Mouse (Mus musculus): Measurements from ENCODE around the gene Ifitm10. TPM values are rescaled to one million over a fixed set of nuclear protein-coding genes. Genes with fewer than 3 reads are reported as not detected.

The Ifitm10 gene
- 3.4 and 19.5 TPM in 2 replicates for polyA plus RNA-seq (2012; ENCODE audit: insufficient read depth, low replicate concordance)

DNA sequence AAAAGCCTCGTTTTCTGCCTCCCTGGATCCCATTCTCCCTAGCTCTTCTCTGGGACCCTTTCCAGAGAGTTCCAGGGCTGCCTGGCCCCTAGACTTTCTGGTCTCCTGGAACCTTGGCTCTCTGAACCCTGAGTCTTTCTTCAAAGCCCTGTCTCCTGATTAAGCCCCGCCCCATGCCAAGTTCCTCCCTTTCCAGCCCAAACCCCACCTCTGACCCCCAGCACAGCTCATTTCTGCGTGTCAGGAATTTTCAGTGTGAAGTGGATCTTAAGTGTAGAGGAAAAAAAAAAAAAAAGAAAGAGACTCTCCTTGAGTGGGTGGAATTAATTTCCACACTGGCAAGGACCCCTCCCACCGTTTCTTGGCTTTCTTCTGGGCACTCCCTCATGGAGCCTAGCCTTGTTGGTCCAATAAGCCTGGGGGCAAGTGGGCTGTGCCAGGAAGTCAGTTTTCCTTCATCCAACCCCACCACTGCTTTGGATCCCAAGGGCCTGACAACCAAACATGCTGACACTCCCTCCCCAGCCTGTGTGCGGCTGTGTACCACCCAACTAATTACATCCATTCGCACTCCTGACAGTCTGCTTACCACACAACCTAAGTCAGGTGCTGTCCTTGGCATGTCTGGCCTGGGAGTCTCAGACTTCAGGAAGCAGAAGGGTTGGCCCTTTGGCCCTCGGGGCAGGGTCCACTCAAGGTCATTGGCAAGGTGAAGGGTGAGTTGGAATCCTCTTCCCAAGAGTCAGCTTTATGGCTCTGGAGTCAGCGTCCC, at the start of gene Ifitm10:
Ifitm10 (minus strand) TSS at position 113 of the 772 bp plus-strand sequence.
- peak within 1 kb of the TSS; percentile 90 for H3K4me3 ChIP-seq (replicated peaks)
- H3K27me3 ChIP-seq (replicated peaks): peaks cover 38% of the 10 kb centered on the region
- peaks cover 50% of the 10 kb centered on the region for H3K36me3 ChIP-seq (replicated peaks; ENCODE audit: low read length)
- no peak for TF ChIP-seq GATA1 (IDR thresholded peaks at IDR 0.05; ENCODE audit: borderline replicate concordance, low read length)
- TF ChIP-seq FLI1 (IDR thresholded peaks at IDR 0.05; ENCODE audit: low read length): no peak
- H3K4me1 ChIP-seq: peaks cover 94% of the 10 kb centered on the region
- no peaks in the 10 kb centered on the region for H3K9me3 ChIP-seq

- H3K4me3 ChIP-seq (replicated peaks): no peak overlapping the region
- TF ChIP-seq GATA1 (IDR thresholded peaks at IDR 0.05; ENCODE audit: borderline replicate concordance, low read length): no peak
- TF ChIP-seq FLI1 (IDR thresholded peaks at IDR 0.05; ENCODE audit: low read length): no peak
- H3K36me3 ChIP-seq (replicated peaks; ENCODE audit: low read length): no peaks in the 10 kb centered on the region
- peaks cover 58% of the 10 kb centered on the region for H3K4me1 ChIP-seq
- peaks cover 2% of the 10 kb centered on the region for H3K27me3 ChIP-seq (replicated peaks)
- peaks cover 9% of the 10 kb centered on the region; the same call in 1 of the 2 replicates for H3K9me3 ChIP-seq
These were observed 48.3 kb upstream of the Ifitm10 start for GRCm38 (mm10) chr7:142421826-142422225.

- H3K27me3 ChIP-seq (replicated peaks): peaks cover 2% of the 10 kb centered on the region
- H3K9me3 ChIP-seq: peaks cover 9% of the 10 kb centered on the region; the same call in 1 of the 2 replicates
- H3K4me1 ChIP-seq: peaks cover 49% of the 10 kb centered on the region
- peak; percentile 52; the same call in 1 of the 3 replicates for TF ChIP-seq GATA1 (IDR thresholded peaks at IDR 0.05; ENCODE audit: borderline replicate concordance, low read length)
- no peak for TF ChIP-seq FLI1 (IDR thresholded peaks at IDR 0.05; ENCODE audit: low read length)
- H3K4me3 ChIP-seq (replicated peaks): peak overlapping the region; percentile 48
- H3K36me3 ChIP-seq (replicated peaks; ENCODE audit: low read length): no peaks in the 10 kb centered on the region
These were observed 46.3 kb upstream of the Ifitm10 start for GRCm38 (mm10) chr7:142419887-142420286.

DNA sequence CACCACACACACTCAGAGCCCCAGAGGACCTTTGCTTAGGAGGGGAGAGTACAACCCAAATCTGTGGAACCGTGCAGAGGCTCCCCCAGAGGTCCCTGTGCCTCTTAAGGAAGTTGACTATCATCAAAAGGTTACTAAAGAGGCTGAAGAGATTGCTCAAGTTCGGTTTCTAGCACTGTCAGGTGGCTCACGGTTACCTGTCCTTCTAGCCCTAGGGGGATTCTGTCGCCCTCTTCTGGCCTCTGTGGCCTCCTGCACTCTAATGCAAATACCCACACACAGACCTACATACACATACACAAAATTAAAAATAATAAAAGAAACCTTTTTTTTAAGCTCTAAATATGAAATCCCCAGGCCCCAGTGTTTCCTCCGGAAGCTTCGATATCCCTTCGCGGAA, 45.1 kb upstream of the Ifitm10 start:
- peaks cover 4% of the 10 kb centered on the region for H3K27me3 ChIP-seq (replicated peaks)
- no peak overlapping the region for H3K4me3 ChIP-seq (replicated peaks)
- no peak for TF ChIP-seq FLI1 (IDR thresholded peaks at IDR 0.05; ENCODE audit: low read length)
- TF ChIP-seq GATA1 (IDR thresholded peaks at IDR 0.05; ENCODE audit: borderline replicate concordance, low read length): no peak
- no peaks in the 10 kb centered on the region for H3K36me3 ChIP-seq (replicated peaks; ENCODE audit: low read length)
- H3K4me1 ChIP-seq: peaks cover 44% of the 10 kb centered on the region
- peaks cover 9% of the 10 kb centered on the region; the same call in 1 of the 2 replicates for H3K9me3 ChIP-seq

DNA sequence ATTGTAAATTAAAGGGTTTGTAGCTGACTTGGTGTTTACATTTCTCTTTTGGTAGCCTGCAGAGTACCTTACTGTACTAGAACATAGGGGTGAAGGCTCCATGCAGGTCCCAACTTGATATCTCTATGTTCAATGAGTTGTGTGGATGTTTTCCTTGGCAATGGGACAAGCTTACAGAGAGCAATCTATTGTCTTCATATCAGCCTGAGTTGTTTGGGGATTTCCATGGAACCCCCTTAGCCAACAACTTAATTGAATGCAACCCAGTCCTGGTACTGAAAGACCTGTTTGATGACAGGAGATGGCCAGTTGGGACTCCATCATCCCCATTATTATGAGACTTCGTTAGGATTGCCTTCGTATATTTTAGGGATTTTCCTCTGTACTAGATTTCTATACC, 44.5 kb upstream of the Ifitm10 start:
- Histone ChIP-seq H3K27me3 (replicated peaks) (peaks cover 4% of the 10 kb centered on the region), H3K36me3 (replicated peaks; ENCODE audit: low read length) (no peaks in the 10 kb centered on the region), H3K4me1 (peaks cover 37% of the 10 kb centered on the region)

DNA sequence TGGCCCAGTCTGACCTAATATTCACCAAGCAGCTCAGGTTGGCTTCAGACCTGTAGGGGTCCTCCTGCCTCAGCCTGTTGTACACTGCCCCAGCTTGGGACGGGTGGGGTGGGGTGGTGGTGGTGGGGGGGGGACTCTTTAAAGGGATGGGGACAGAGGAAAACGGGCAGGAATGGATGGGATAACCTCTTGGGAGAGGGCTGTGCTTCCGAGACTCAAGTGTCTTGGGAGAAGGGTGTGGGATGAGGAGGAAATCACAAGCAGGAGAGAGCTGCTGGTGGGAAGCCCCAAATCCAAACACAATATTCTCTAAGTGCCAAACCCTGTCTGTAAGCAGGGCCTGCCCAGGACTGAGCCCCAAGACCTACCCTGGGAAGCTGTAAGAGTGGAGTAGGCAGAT, 42.7 kb upstream of the Ifitm10 start:
- H3K36me3 ChIP-seq (replicated peaks; ENCODE audit: low read length): no peaks in the 10 kb centered on the region
- H3K4me3 ChIP-seq (replicated peaks): no peak overlapping the region
- peaks cover 19% of the 10 kb centered on the region for H3K4me1 ChIP-seq
- peaks cover 4% of the 10 kb centered on the region for H3K27me3 ChIP-seq (replicated peaks)
- peaks cover 2% of the 10 kb centered on the region; the same call in 1 of the 2 replicates for H3K9me3 ChIP-seq
- TF ChIP-seq GATA1 (IDR thresholded peaks at IDR 0.05; ENCODE audit: borderline replicate concordance, low read length): no peak

More for the DNA sequence above, 44.5 kb upstream of the Ifitm10 start:
- H3K4me3 ChIP-seq (replicated peaks): no peak overlapping the region
- H3K9me3 ChIP-seq: peaks cover 2% of the 10 kb centered on the region; the same call in 1 of the 2 replicates
- no peak for TF ChIP-seq GATA1 (IDR thresholded peaks at IDR 0.05; ENCODE audit: borderline replicate concordance, low read length)
- TF ChIP-seq FLI1 (IDR thresholded peaks at IDR 0.05; ENCODE audit: low read length): no peak

- TF ChIP-seq FLI1 (IDR thresholded peaks at IDR 0.05; ENCODE audit: low read length): no peak
- no peak for TF ChIP-seq GATA1 (IDR thresholded peaks at IDR 0.05; ENCODE audit: borderline replicate concordance, low read length)
- Histone ChIP-seq H3K27me3 (replicated peaks) (peaks cover 4% of the 10 kb centered on the region), H3K4me3 (replicated peaks) (no peak overlapping the region), H3K4me1 (peaks cover 14% of the 10 kb centered on the region), H3K36me3 (replicated peaks; ENCODE audit: low read length) (no peaks in the 10 kb centered on the region), H3K9me3 (peaks cover 4% of the 10 kb centered on the region; the same call in 1 of the 2 replicates)
These were observed 41.8 kb upstream of the Ifitm10 start for GRCm38 (mm10) chr7:142415314-142415713.

DNA sequence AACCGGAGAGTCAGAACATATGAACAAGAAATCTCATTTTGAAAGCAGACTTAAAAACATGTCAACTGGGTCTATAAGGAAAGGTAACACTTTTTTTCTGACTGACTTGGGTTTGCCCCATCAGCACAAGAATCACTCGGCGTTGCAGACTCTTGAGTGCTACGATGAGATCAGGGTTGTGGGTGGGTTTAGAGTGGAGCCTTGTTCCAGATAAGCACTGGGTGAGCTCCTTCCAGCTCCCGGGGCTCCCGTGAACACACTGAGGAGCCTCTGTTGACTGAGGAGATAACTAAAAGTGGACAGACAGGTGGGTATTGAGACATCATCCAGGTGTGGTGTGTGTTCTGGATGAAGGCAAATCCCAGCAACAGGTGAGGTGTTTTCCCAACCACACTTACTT, 39.7 kb upstream of the Ifitm10 start:
- Histone ChIP-seq H3K27me3 (replicated peaks) (peaks cover 4% of the 10 kb centered on the region), H3K4me3 (replicated peaks) (no peak overlapping the region), H3K9me3 (0 out of 2 replicates have a peak, but pooled peaks cover 2% of the 10 kb centered on the region), H3K36me3 (replicated peaks; ENCODE audit: low read length) (no peaks in the 10 kb centered on the region), H3K4me1 (peaks cover 13% of the 10 kb centered on the region)
- no peak for TF ChIP-seq GATA1 (IDR thresholded peaks at IDR 0.05; ENCODE audit: borderline replicate concordance, low read length)
- TF ChIP-seq FLI1 (IDR thresholded peaks at IDR 0.05; ENCODE audit: low read length): no peak

- no peak for TF ChIP-seq GATA1 (IDR thresholded peaks at IDR 0.05; ENCODE audit: borderline replicate concordance, low read length)
- TF ChIP-seq FLI1 (IDR thresholded peaks at IDR 0.05; ENCODE audit: low read length): no peak
- Histone ChIP-seq H3K4me1 (peaks cover 23% of the 10 kb centered on the region), H3K4me3 (replicated peaks) (no peak overlapping the region), H3K27me3 (replicated peaks) (peaks cover 2% of the 10 kb centered on the region), H3K36me3 (replicated peaks; ENCODE audit: low read length) (no peaks in the 10 kb centered on the region), H3K9me3 (0 out of 2 replicates have a peak, but pooled peaks cover 2% of the 10 kb centered on the region)
These were observed 36.0 kb upstream of the Ifitm10 start for GRCm38 (mm10) chr7:142409603-142410002.

DNA sequence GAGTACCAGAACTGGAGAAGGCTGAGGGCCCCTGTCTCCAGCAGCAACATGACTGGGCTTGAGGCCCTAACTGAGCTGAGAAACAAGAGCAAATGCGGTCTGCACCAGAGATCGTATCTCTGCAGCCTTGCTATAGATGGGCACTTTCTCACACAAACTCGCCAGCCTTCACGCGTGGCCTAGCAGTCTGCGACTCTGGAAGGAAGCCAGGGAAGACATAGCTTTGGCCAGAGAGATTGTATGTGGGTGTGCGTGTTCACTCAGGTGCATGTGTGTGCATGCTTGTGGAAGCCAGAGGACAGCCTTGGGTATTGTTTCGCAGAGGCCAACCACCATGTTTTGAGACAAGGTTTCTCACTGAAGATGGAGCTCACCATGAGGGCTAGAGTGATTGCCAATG, 35.1 kb upstream of the Ifitm10 start:
- peaks cover 32% of the 10 kb centered on the region for H3K4me1 ChIP-seq
- TF ChIP-seq GATA1 (IDR thresholded peaks at IDR 0.05; ENCODE audit: borderline replicate concordance, low read length) (no peak), FLI1 (IDR thresholded peaks at IDR 0.05; ENCODE audit: low read length) (no peak)
- no peaks in the 10 kb centered on the region for H3K27me3 ChIP-seq (replicated peaks)
- H3K4me3 ChIP-seq (replicated peaks): no peak overlapping the region
- no peaks in the 10 kb centered on the region for H3K36me3 ChIP-seq (replicated peaks; ENCODE audit: low read length)
- 0 out of 2 replicates have a peak, but pooled peaks cover 2% of the 10 kb centered on the region for H3K9me3 ChIP-seq
